Mouse (Mus musculus) brain, embryonic 14.5 days (tissue): Measurements from ENCODE around the gene Gm2a.

Experiments used
- CTCF ChIP-seq: fragments of 200-500 bp; IDR thresholded peaks from 2 replicates; pipeline ENCODE4 v1.5.1; 2012; ENCODE audit warnings: inconsistent platforms, mild to moderate bottlenecking, moderate library complexity, borderline replicate concordance; ENCODE audit not compliant: insufficient read depth, insufficient read length; ENCODE audit errors: extremely low read depth
- POLR2A ChIP-seq: fragments of 200-500 bp; IDR thresholded peaks from 2 replicates; pipeline ENCODE4 v1.6.1; 2012; ENCODE audit warnings: mild to moderate bottlenecking, inconsistent platforms, borderline replicate concordance; ENCODE audit not compliant: poor library complexity, insufficient read depth, insufficient read length, severe bottlenecking; ENCODE audit errors: extremely low read depth

- TF ChIP-seq CTCF (no peak), POLR2A (no peak)
These were observed 1.0 kb upstream of the Gm2a start for GRCm38 (mm10) chr11:55096731-55097462.
